9 mouse cellular contexts compared by ENCODE assay signal in the genomic region with DNA sequence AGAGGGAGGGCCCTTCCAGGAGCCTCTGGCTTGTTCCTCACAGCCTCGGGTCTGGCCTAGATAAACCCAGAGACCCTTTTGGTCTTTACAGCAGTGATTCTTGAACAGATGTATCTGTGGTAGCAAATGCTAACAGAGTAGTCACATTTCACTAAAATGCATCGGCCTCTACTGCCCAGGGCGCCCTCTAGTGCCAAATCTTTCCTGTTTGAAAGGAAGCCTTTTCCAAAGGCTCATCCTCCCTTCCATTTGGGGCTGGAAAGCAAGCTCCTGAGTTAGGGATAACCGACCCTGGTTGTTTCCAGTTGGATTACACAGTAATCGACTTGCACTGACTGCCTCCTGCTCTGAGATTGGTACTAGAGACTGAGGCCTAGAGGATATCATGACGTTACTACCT. TPM values are rescaled to one million over a fixed set of nuclear protein-coding genes. Genes with fewer than 3 reads are reported as not detected.
A peak's percentile ranks its signal among the peaks of the same experiment; 100 is the strongest.
DNase-seq lines count a peak whose midpoint lies in the region; ATAC-seq and TF ChIP-seq lines count a peak whose summit lies in the region.
"Had no signal": no experiment of that assay in that cellular context is flagged by ENCODE, and none has a peak within 500 bp of the region (broad histone marks: within the 10 kb centered on the region; RNA-seq: fewer than 3 reads in every experiment).

No protein-coding gene starts in this region.

- H3K9me3 ChIP-seq in intestine, embryonic 14.5 days (ENCODE audit: control insufficient read depth, low read length) = no peaks in the 10 kb centered on the region
- no peaks in the 10 kb centered on the region for H3K9me3 ChIP-seq in intestine, embryonic 15.5 days
- H3K9me3 ChIP-seq in limb, embryonic 10.5 days (replicated peaks) = no peaks in the 10 kb centered on the region

- no peak overlapping the region for H3K27ac ChIP-seq in intestine, embryonic 14.5 days (ENCODE audit: low read depth)
- H3K27ac ChIP-seq in intestine, embryonic 15.5 days = no peak overlapping the region
- H3K27ac ChIP-seq in bone marrow macrophage, adult 2 months (ENCODE audit: insufficient read depth, low read depth, low read length) = no peak overlapping the region
- H3K27ac ChIP-seq in limb, embryonic 10.5 days = no peak overlapping the region
- H3K27ac ChIP-seq: limb, embryonic 12.5 days had no signal

- no peaks in the 10 kb centered on the region for H3K36me3 ChIP-seq in intestine, embryonic 14.5 days (ENCODE audit: control insufficient read depth, insufficient read depth, low read length)
- H3K36me3 ChIP-seq in intestine, embryonic 15.5 days = no peaks in the 10 kb centered on the region
- no peaks in the 10 kb centered on the region for H3K36me3 ChIP-seq in limb, embryonic 10.5 days
- H3K36me3 ChIP-seq: limb, embryonic 12.5 days had no signal

- peaks cover 17% of the 10 kb centered on the region for H3K4me1 ChIP-seq in intestine, embryonic 14.5 days (replicated peaks; ENCODE audit: control insufficient read depth, insufficient read depth, low read length)
- peaks cover 24% of the 10 kb centered on the region for H3K4me1 ChIP-seq in intestine, embryonic 15.5 days (replicated peaks)
- no peaks in the 10 kb centered on the region for H3K4me1 ChIP-seq in bone marrow macrophage, adult 2 months (ENCODE audit: control insufficient read depth, insufficient read depth, low read length)
- peaks cover 34% of the 10 kb centered on the region for H3K4me1 ChIP-seq in limb, embryonic 10.5 days

- H3K4me2 ChIP-seq in intestine, embryonic 14.5 days (ENCODE audit: low read length) = no peak overlapping the region
- H3K4me2 ChIP-seq in intestine, embryonic 15.5 days (replicated peaks) = no peak overlapping the region

- WGBS in intestine, embryonic 14.5 days = 3% methylated on average over 6 of the region's 6 CpGs
- 4% methylated on average over 6 of the region's 6 CpGs for WGBS in intestine, embryonic 15.5 days
- WGBS in limb, embryonic 10.5 days = 2% methylated on average over 6 of the region's 6 CpGs

- peak; percentile 35; the same call in 1 of the 2 replicates for TF ChIP-seq CTCF in bone marrow macrophage, adult 2 months (IDR thresholded peaks at IDR 0.05; ENCODE audit: low read depth, low read length)

- no peak for TF ChIP-seq POLR2A in bone marrow macrophage, adult 2 months (IDR thresholded peaks at IDR 0.05; ENCODE audit: borderline replicate concordance, low read depth, low read length)

- ATAC-seq in intestine, embryonic 14.5 days (replicated peaks; ENCODE audit: low FRiP score, low TSS enrichment, low read depth) = no peak
- ATAC-seq in intestine, embryonic 15.5 days = no peak

- no peak overlapping the region for H3K9ac ChIP-seq in intestine, embryonic 14.5 days (ENCODE audit: low read length)
- H3K9ac ChIP-seq in intestine, embryonic 15.5 days = no peak overlapping the region
- H3K9ac ChIP-seq: limb, embryonic 12.5 days had no signal

- DNase-seq in intestine, embryonic 14.5 days (ENCODE audit: low spot score) = peak; percentile 81
- DNase-seq in ES-CJ7 (ENCODE audit: low read depth, low spot score) = peak; percentile 79
- DNase-seq in frontal cortex, postnatal 10 days (ENCODE audit: low spot score in 2 of 2) = peak; percentile 42 to 67
- DNase-seq in limb, embryonic 10.5 days (ENCODE audit: low spot score) = peak; percentile 53
- DNase-seq in right cerebral cortex, postnatal 36 days (ENCODE audit: low spot score in 2 of 2) = peak; percentile 66 to 68
- no peak for DNase-seq in heart, postnatal 36 days

- intact Hi-C loops in heart, postnatal 36 days (cut with DNase I) = no loop called here

- H3K4me3 ChIP-seq in intestine, embryonic 14.5 days (ENCODE audit: low read depth, low read length) = no peak overlapping the region
- no peak overlapping the region for H3K4me3 ChIP-seq in intestine, embryonic 15.5 days (replicated peaks)
- no peak overlapping the region for H3K4me3 ChIP-seq in bone marrow macrophage, adult 2 months (ENCODE audit: insufficient read depth, low read length)
- H3K4me3 ChIP-seq in limb, embryonic 10.5 days = no peak overlapping the region

- H3K27me3 ChIP-seq in intestine, embryonic 14.5 days (replicated peaks; ENCODE audit: control insufficient read depth, insufficient read depth, low read length) = peaks cover 69% of the 10 kb centered on the region
- peaks cover 65% of the 10 kb centered on the region for H3K27me3 ChIP-seq in intestine, embryonic 15.5 days (replicated peaks)
- peaks cover 99% of the 10 kb centered on the region for H3K27me3 ChIP-seq in limb, embryonic 10.5 days (ENCODE audit: low read depth, poor library complexity, severe bottlenecking)

RNA-seq across cellular contexts. Expression of a gene that starts 2.9 kb away (rescaled TPM):
- polyA plus RNA-seq in intestine, embryonic 14.5 days (2014; fragmentation: Nextera tagmentation; extraction: Ambion mirVana) = not detected in 2 replicates
- not detected in 2 replicates for polyA plus RNA-seq in intestine, embryonic 15.5 days (2015; fragmentation: Nextera tagmentation; extraction: Ambion mirVana)
- not detected in 2 replicates for polyA plus RNA-seq in bone marrow macrophage, adult 2 months (2012; ENCODE audit: insufficient read depth, insufficient read length, missing spikeins)
- not detected in 2 replicates for polyA plus RNA-seq in limb, embryonic 10.5 days (2016; fragmentation: Nextera tagmentation; extraction: Ambion mirVana)
- total RNA-seq in heart, postnatal 36 days (2021) = not detected
- polyA plus RNA-seq: limb, embryonic 12.5 days had no signal

RNA-seq across cellular contexts. Expression of a gene that starts 7.7 kb away (rescaled TPM):
- polyA plus RNA-seq in intestine, embryonic 14.5 days (2014; fragmentation: Nextera tagmentation; extraction: Ambion mirVana) = 0.36 and 0.45 TPM in 2 replicates
- 0.08 and 0.21 TPM in 2 replicates for polyA plus RNA-seq in intestine, embryonic 15.5 days (2015; fragmentation: Nextera tagmentation; extraction: Ambion mirVana)
- not detected in 2 replicates for polyA plus RNA-seq in bone marrow macrophage, adult 2 months (2012; ENCODE audit: insufficient read depth, insufficient read length, missing spikeins)
- 0.87 and 2.0 TPM in 2 replicates for polyA plus RNA-seq in limb, embryonic 10.5 days (2016; fragmentation: Nextera tagmentation; extraction: Ambion mirVana)
- total RNA-seq in heart, postnatal 36 days (2021) = not detected

RNA-seq across cellular contexts. Expression of a gene that starts 58.7 kb away (rescaled TPM):
- polyA plus RNA-seq in intestine, embryonic 14.5 days (2014; fragmentation: Nextera tagmentation; extraction: Ambion mirVana) = 26.7 and 27.7 TPM in 2 replicates
- 38.5 and 42.9 TPM in 2 replicates for polyA plus RNA-seq in intestine, embryonic 15.5 days (2015; fragmentation: Nextera tagmentation; extraction: Ambion mirVana)
- polyA plus RNA-seq in bone marrow macrophage, adult 2 months (2012; ENCODE audit: insufficient read depth, insufficient read length, missing spikeins) = 8.0 and 9.7 TPM in 2 replicates
- polyA plus RNA-seq in limb, embryonic 10.5 days (2016; fragmentation: Nextera tagmentation; extraction: Ambion mirVana) = 23.3 and 29.0 TPM in 2 replicates
- total RNA-seq in heart, postnatal 36 days (2021) = 10 to 100 TPM; 10.7 to 14.7 TPM

RNA-seq across cellular contexts. Expression of a gene that starts 59.2 kb away (rescaled TPM):
- 496 and 527 TPM in 2 replicates for polyA plus RNA-seq in intestine, embryonic 14.5 days (2014; fragmentation: Nextera tagmentation; extraction: Ambion mirVana)
- 461 and 482 TPM in 2 replicates for polyA plus RNA-seq in intestine, embryonic 15.5 days (2015; fragmentation: Nextera tagmentation; extraction: Ambion mirVana)
- 89.3 and 96.7 TPM in 2 replicates for polyA plus RNA-seq in bone marrow macrophage, adult 2 months (2012; ENCODE audit: insufficient read depth, insufficient read length, missing spikeins)
- polyA plus RNA-seq in limb, embryonic 10.5 days (2016; fragmentation: Nextera tagmentation; extraction: Ambion mirVana) = 778 and 852 TPM in 2 replicates
- total RNA-seq in heart, postnatal 36 days (2021) = 100 to 1,000 TPM; 151 TPM

Comparison
In these comparisons a context has a peak if more than half of its experiments do, and no peak if none do; other contexts are left out.
1. DNase-seq: peak in intestine, embryonic 14.5 days (single experiment), ES-CJ7 (single experiment), frontal cortex, postnatal 10 days (2 of 2), limb, embryonic 10.5 days (single experiment) and right cerebral cortex, postnatal 36 days (2 of 2); none in heart, postnatal 36 days (0 of 2).